Mouse (Mus musculus): Measurements from ENCODE around the gene Emc10. TPM values are rescaled to one million over a fixed set of nuclear protein-coding genes. Genes with fewer than 3 reads are reported as not detected.

Gene Emc10
- polyA plus RNA-seq, 1 experiment = 122 TPM

DNA sequence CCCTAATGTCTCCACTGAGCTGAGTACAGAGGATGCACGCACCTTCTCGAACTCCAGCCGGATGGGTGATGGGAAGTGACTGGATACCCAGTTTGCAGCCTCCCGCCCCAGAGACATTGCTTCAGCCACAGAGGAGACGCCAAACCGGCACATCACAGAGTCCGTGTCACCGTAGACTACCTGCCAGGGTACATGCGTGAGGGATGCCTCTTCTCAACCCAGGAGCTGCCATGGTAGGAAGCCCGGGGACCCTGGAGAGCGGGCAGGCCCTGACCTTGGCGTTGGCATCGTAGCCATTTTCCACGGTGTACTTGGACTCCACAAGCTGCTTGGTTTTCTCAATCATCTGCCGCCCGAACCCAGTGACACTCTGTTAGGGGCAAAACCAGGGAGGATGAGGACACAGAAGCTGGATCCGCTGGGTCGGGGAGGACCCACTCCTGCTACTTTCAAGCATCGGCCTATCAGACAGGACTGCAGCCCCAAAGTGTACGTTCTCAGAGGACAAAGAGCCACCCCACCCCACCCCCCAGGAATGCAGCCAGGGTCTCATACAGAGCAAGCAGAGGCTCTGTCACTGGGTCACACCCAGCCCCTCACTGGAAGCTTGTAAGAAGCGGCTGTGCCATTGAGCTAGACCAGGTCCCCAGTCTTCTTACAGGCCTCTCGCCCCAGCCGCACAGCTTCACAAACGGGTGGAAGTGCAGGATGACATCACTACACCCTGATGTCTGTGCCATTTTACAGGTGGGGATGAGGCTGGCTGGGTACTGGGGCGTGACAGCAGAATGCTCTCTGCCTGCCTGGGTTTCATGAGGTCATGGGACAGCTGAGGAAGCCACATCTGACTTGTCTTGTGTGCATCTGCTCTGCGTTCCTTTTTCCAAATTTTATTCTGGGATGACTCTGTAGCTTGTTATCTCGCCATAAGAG lies 39.6 kb upstream of the Emc10 start:
- Histone ChIP-seq H3K27me3 (ENCODE audit: control insufficient read depth, insufficient read depth, low read length) (no peaks in the 10 kb centered on the region), H3K4me3 (ENCODE audit: control insufficient read depth, low read depth, low read length) (no peak overlapping the region), H3K36me3 (ENCODE audit: control insufficient read depth, insufficient read depth, low read length) (no peaks in the 10 kb centered on the region)

GRCm38 (mm10) chr7:44534656-44535441 lies 38.5 kb upstream of the Emc10 start:
- Histone ChIP-seq H3K36me3 (ENCODE audit: control insufficient read depth, insufficient read depth, low read length) (no peaks in the 10 kb centered on the region), H3K4me1 (ENCODE audit: control insufficient read depth, insufficient read depth, low read length) (peaks cover 4% of the 10 kb centered on the region; the same call in 1 of the 2 replicates), H3K4me3 (ENCODE audit: control insufficient read depth, low read depth, low read length) (no peak overlapping the region), H3K27me3 (ENCODE audit: control insufficient read depth, insufficient read depth, low read length) (no peaks in the 10 kb centered on the region), H3K27ac (ENCODE audit: control insufficient read depth, insufficient read depth, low read depth, low read length) (no peak overlapping the region)
- TF ChIP-seq POLR2A (IDR thresholded peaks at IDR 0.05; ENCODE audit: control insufficient read depth, low read depth, low read length) = no peak
- TF ChIP-seq CTCF (IDR thresholded peaks at IDR 0.05; ENCODE audit: control insufficient read depth, insufficient read depth, insufficient replicate concordance, low read depth, low read length) = no peak

More for the DNA sequence above, 39.6 kb upstream of the Emc10 start:
- no peak for TF ChIP-seq CTCF (IDR thresholded peaks at IDR 0.05; ENCODE audit: control insufficient read depth, insufficient read depth, insufficient replicate concordance, low read depth, low read length)
- TF ChIP-seq POLR2A (IDR thresholded peaks at IDR 0.05; ENCODE audit: control insufficient read depth, low read depth, low read length) = no peak
- Histone ChIP-seq H3K27ac (ENCODE audit: control insufficient read depth, insufficient read depth, low read depth, low read length) (no peak overlapping the region), H3K4me1 (ENCODE audit: control insufficient read depth, insufficient read depth, low read length) (peaks cover 6% of the 10 kb centered on the region; the same call in 1 of the 2 replicates)

GRCm38 (mm10) chr7:44534242-44534641 lies 37.9 kb upstream of the Emc10 start:
- Histone ChIP-seq H3K4me1 (ENCODE audit: control insufficient read depth, insufficient read depth, low read length) (peaks cover 2% of the 10 kb centered on the region; the same call in 1 of the 2 replicates), H3K36me3 (ENCODE audit: control insufficient read depth, insufficient read depth, low read length) (no peaks in the 10 kb centered on the region), H3K27me3 (ENCODE audit: control insufficient read depth, insufficient read depth, low read length) (no peaks in the 10 kb centered on the region), H3K27ac (ENCODE audit: control insufficient read depth, insufficient read depth, low read depth, low read length) (no peak overlapping the region), H3K4me3 (ENCODE audit: control insufficient read depth, low read depth, low read length) (no peak overlapping the region)
- TF ChIP-seq CTCF (IDR thresholded peaks at IDR 0.05; ENCODE audit: control insufficient read depth, insufficient read depth, insufficient replicate concordance, low read depth, low read length) = no peak
- TF ChIP-seq POLR2A (IDR thresholded peaks at IDR 0.05; ENCODE audit: control insufficient read depth, low read depth, low read length) = no peak

DNA sequence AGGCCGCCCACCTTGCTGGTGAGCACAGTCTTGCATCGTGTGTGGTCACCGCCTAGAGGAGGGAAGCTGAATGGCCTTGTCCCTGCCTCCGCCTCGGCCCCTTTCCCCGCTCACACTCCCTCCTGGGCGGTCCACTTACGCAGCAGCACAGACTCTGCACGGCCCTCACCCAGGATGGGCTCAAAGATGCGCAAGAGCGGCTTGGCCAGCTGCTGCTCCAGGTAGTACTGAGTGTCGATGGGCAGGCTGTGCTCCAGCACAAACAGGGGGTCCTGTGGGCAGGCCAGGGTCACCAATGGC lies 37.4 kb upstream of the Emc10 start:
- TF ChIP-seq POLR2A (IDR thresholded peaks at IDR 0.05; ENCODE audit: control insufficient read depth, low read depth, low read length) (no peak), CTCF (IDR thresholded peaks at IDR 0.05; ENCODE audit: control insufficient read depth, insufficient read depth, insufficient replicate concordance, low read depth, low read length) (no peak)
- no peak overlapping the region for H3K27ac ChIP-seq (ENCODE audit: control insufficient read depth, insufficient read depth, low read depth, low read length)
- H3K4me1 ChIP-seq (ENCODE audit: control insufficient read depth, insufficient read depth, low read length) = peaks cover 2% of the 10 kb centered on the region; the same call in 1 of the 2 replicates
- no peak overlapping the region for H3K4me3 ChIP-seq (ENCODE audit: control insufficient read depth, low read depth, low read length)
- H3K27me3 ChIP-seq (ENCODE audit: control insufficient read depth, insufficient read depth, low read length) = no peaks in the 10 kb centered on the region
- H3K36me3 ChIP-seq (ENCODE audit: control insufficient read depth, insufficient read depth, low read length) = no peaks in the 10 kb centered on the region

GRCm38 (mm10) chr7:44532918-44533745 lies 36.8 kb upstream of the Emc10 start:
- H3K4me1 ChIP-seq (ENCODE audit: control insufficient read depth, insufficient read depth, low read length) = peaks cover 2% of the 10 kb centered on the region
- no peak overlapping the region for H3K27ac ChIP-seq (ENCODE audit: control insufficient read depth, insufficient read depth, low read depth, low read length)
- no peak overlapping the region for H3K4me3 ChIP-seq (ENCODE audit: control insufficient read depth, low read depth, low read length)
- H3K27me3 ChIP-seq (ENCODE audit: control insufficient read depth, insufficient read depth, low read length) = no peaks in the 10 kb centered on the region
- H3K36me3 ChIP-seq (ENCODE audit: control insufficient read depth, insufficient read depth, low read length) = no peaks in the 10 kb centered on the region
- TF ChIP-seq POLR2A (IDR thresholded peaks at IDR 0.05; ENCODE audit: control insufficient read depth, low read depth, low read length) (no peak), CTCF (IDR thresholded peaks at IDR 0.05; ENCODE audit: control insufficient read depth, insufficient read depth, insufficient replicate concordance, low read depth, low read length) (no peak)

DNA sequence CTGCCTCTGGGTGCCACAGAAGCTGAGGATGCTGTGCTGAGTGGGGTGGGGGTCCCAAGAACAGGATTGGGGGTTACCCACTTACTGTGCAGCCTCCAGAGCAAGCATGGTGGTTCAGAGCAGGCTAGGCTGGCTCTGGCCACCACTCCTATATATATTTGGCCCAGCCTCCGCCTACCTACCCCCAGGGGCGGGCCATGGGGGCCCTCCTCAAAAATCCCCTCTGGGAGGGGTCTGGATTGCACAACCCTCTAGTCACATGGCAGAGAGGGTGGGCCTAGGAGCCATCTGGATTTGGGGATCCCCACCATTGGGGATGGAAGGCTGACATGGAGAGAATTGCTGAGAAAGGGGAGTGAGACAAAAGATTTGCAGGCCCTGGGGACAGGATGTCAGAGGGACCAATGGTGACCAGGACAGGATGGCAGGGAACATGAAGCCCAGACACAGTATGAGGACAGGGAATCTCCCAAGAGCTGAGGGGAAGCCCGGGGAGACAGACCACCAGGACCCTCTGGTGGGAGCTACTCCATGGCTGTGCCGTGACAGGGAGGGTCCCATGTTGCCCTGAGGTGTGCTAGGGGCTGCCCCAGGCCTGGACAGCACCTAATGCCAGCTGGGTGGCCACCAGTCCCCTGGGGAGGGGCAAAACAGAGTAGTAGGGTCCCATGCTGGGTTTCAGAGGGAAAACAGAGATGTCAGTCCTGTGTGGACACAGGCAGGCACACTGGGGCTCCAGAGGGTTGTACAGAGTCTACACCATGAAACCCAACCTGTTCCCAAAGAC lies 35.8 kb upstream of the Emc10 start, which contains the start of gene Spib:
Spib (minus strand) TSS at position 126 of the 787 bp plus-strand sequence.
- Histone ChIP-seq H3K36me3 (ENCODE audit: control insufficient read depth, insufficient read depth, low read length) (no peaks in the 10 kb centered on the region), H3K4me1 (ENCODE audit: control insufficient read depth, insufficient read depth, low read length) (peaks cover 10% of the 10 kb centered on the region), H3K4me3 (ENCODE audit: control insufficient read depth, low read depth, low read length) (no peak within 1 kb of the TSS), H3K27me3 (ENCODE audit: control insufficient read depth, insufficient read depth, low read length) (no peaks in the 10 kb centered on the region), H3K27ac (ENCODE audit: control insufficient read depth, insufficient read depth, low read depth, low read length) (no peak within 1 kb of the TSS)
- no peak for TF ChIP-seq POLR2A (IDR thresholded peaks at IDR 0.05; ENCODE audit: control insufficient read depth, low read depth, low read length)
- no peak for TF ChIP-seq CTCF (IDR thresholded peaks at IDR 0.05; ENCODE audit: control insufficient read depth, insufficient read depth, insufficient replicate concordance, low read depth, low read length)
